Mouse (Mus musculus) liver, embryonic 14.5 days (tissue): ENCODE results near the gene Susd4. TPM values are rescaled to one million over a fixed set of nuclear protein-coding genes. Genes with fewer than 3 reads are reported as not detected.

Experiments used
- ATAC-seq: fragments of 200-750 bp; cut with Nextera tagmentation; 2 replicates; pipeline ENCODE4 v1.8.0; 2017; ENCODE audit warnings: moderate number of reproducible peaks, mild to moderate bottlenecking, moderate library complexity; ENCODE audit not compliant: insufficient read depth
- DNase-seq, 3 experiments: peaks; one replicate each; pipeline ENCODE4 v3.0.0-alpha.2; 2012 to 2013; ENCODE audit warnings: low read depth in 3 of 3, low spot score in 3 of 3
- H3K27ac ChIP-seq: fragments of 300-500 bp; sonication (generic); 2 replicates; pipeline ENCODE4 v1.5.1; 2014; ENCODE audit warnings: moderate library complexity, mild to moderate bottlenecking, control low read depth, inconsistent platforms
- H3K27me3 ChIP-seq: fragments of 300-500 bp; sonication (generic); 2 replicates; pipeline ENCODE4 v1.6.1; 2014; ENCODE audit warnings: mild to moderate bottlenecking, low read length, moderate library complexity; ENCODE audit not compliant: control insufficient read depth, insufficient read depth
- H3K36me3 ChIP-seq: fragments of 300-500 bp; sonication (generic); replicated peaks from 2 replicates; pipeline ENCODE4 v1.6.1; 2014; ENCODE audit warnings: low read depth; ENCODE audit not compliant: control insufficient read depth, insufficient read depth
- H3K4me1 ChIP-seq, 2 experiments: fragments of 200-500 bp in 1 of 2; fragments of 300-500 bp in 1 of 2; sonication (generic) in 1 of 2; replicated peaks; 2 replicates each; pipeline ENCODE4 v1.6.1; 2012 to 2014; ENCODE audit warnings: antibody characterized with exemption in 1 of 2, inconsistent platforms in 1 of 2, low read length in 1 of 2; ENCODE audit not compliant: control insufficient read depth in 2 of 2, insufficient read depth in 2 of 2
- H3K4me2 ChIP-seq: fragments of 300-500 bp; sonication (generic); 2 replicates; pipeline ENCODE4 v1.6.1; 2014; ENCODE audit warnings: low read depth, mild to moderate bottlenecking, control low read depth, moderate library complexity
- H3K4me3 ChIP-seq, 2 experiments: fragments of 200-500 bp in 1 of 2; fragments of 300-500 bp in 1 of 2; sonication (generic) in 1 of 2; 2 replicates each; pipeline ENCODE4 v1.5.1; 2012 to 2014; ENCODE audit warnings: low read depth in 2 of 2, low read length in 2 of 2, mild to moderate bottlenecking in 2 of 2, control low read depth in 1 of 2, inconsistent platforms in 1 of 2, moderate library complexity in 1 of 2; ENCODE audit not compliant: insufficient read depth in 1 of 2
- H3K9ac ChIP-seq: fragments of 300-500 bp; sonication (generic); replicated peaks from 2 replicates; pipeline ENCODE4 v1.6.1; 2014; ENCODE audit warnings: mild to moderate bottlenecking, control low read depth, moderate library complexity
- H3K9me3 ChIP-seq: fragments of 300-500 bp; sonication (generic); 2 replicates; pipeline ENCODE4 v1.6.1; 2016; ENCODE audit warnings: low read length, mixed read lengths; ENCODE audit not compliant: control insufficient read depth
- CTCF ChIP-seq: IDR thresholded peaks from 2 replicates; pipeline ENCODE4 v1.5.1; 2016; ENCODE audit warnings: antibody characterized with exemption, low read depth, control low read depth
- EP300 ChIP-seq: IDR thresholded peaks from 2 replicates; pipeline ENCODE4 v1.6.1; 2016; ENCODE audit warnings: antibody characterized with exemption, low read depth
- WGBS: fragments of 180-500 bp; shearing (Covaris S2); extraction: QIAGEN DNeasy Blood & Tissue Kit; methylation state at CpG from one replicate; pipeline ENCODE4 v1.1.7; 2014; ENCODE audit not compliant: insufficient replicate concordance; 5-methylcytosine and 5-hydroxymethylcytosine counted together
- polyA plus RNA-seq, 2 experiments: library from polyadenylated mRNA; depleted of rRNA in 1 of 2; stranded (reverse) in 1 of 2; unstranded in 1 of 2; fragments of >200 nt; fragmentation: Nextera tagmentation in 1 of 2; extraction: Ambion mirVana in 1 of 2; gene quantifications; 2 replicates each; pipeline versions ENCODE4 v1.2.1 to v1.2.3; 2012 to 2014

Susd4 gene
- polyA plus RNA-seq, 2 experiments = 0.60 to 0.74 TPM

DNA sequence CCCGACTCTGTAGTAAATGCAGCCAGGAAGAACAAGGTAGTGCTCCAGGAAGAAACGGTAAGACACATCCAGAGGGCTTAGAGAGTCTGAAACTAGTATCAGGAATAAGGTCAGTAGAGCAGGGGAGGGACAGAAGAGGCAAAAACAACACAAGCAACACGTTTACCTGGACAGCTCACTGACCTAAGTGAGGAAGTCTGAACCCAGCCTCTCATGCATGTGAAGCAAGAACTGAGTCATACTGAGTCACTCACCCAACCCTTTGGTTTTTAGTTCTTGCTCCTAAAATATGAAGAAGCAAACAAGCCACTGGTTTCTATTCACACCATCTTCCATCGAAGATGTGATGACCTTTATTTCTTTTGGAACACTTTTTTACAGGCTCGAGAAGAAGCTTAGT, 181.0 kb downstream of the Susd4 start:
- Histone ChIP-seq H3K27ac (no peak overlapping the region), H3K9me3 (no peaks in the 10 kb centered on the region)
- no peak for DNase-seq

DNA sequence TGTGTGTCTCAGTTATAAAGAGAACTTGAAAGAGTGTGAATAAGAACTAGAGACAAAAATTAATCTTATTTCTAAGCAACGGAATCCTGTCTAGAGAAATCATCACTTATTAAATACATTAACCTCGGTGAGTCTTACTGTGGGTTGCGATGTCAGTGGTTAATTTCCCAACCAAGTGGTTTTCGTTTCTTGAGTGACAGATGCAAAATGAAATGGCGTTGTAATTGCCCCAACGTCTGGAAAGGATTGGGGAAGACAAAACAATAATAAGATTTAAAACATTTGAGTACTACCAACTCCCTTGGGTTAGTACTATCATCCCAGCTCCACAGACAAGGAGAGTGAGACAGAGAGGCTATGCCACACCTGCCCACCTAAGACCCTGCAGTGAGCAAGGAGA, 181.9 kb downstream of the Susd4 start:
- Histone ChIP-seq H3K4me1 (no peaks in the 10 kb centered on the region), H3K9me3 (no peaks in the 10 kb centered on the region), H3K27me3 (no peaks in the 10 kb centered on the region), H3K4me2 (no peak overlapping the region), H3K4me3 (no peak overlapping the region), H3K27ac (no peak overlapping the region), H3K36me3 (no peaks in the 10 kb centered on the region), H3K9ac (no peak overlapping the region)
- ATAC-seq (no peak), DNase-seq (no peak)
- TF ChIP-seq CTCF (no peak), EP300 (no peak)
- WGBS = 60% methylated on average over 6 of the region's 6 CpGs

More for the DNA sequence above, 181.0 kb downstream of the Susd4 start:
- no peak for ATAC-seq
- Histone ChIP-seq H3K4me1 (no peaks in the 10 kb centered on the region), H3K4me3 (no peak overlapping the region), H3K4me2 (no peak overlapping the region), H3K27me3 (no peaks in the 10 kb centered on the region), H3K9ac (no peak overlapping the region), H3K36me3 (no peaks in the 10 kb centered on the region)
- TF ChIP-seq EP300 (no peak), CTCF (no peak)
- 40% methylated on average over 5 of the region's 5 CpGs for WGBS

Other genes starting within 250 kb of the Susd4 start
- 6.5 and 9.8 TPM in 2 replicates for gene Capn2, start 246.3 kb upstream of the Susd4 start, polyA plus RNA-seq (2012; rRNA removed)
- gene Capn2, start 246.3 kb upstream of the Susd4 start, polyA plus RNA-seq (2014; fragmentation: Nextera tagmentation; extraction: Ambion mirVana) = 13.6 and 16.4 TPM in 2 replicates
- gene Capn8, start 198.9 kb upstream of the Susd4 start, polyA plus RNA-seq (2012; rRNA removed) = 0.01 TPM in 1 of 2 replicates, not detected in the other
- not detected in 2 replicates for gene Capn8, start 198.9 kb upstream of the Susd4 start, polyA plus RNA-seq (2014; fragmentation: Nextera tagmentation; extraction: Ambion mirVana)
- not detected in 2 replicates for gene Ccdc185, start 14.7 kb upstream of the Susd4 start, polyA plus RNA-seq (2012; rRNA removed)
- gene Ccdc185, start 14.7 kb upstream of the Susd4 start, polyA plus RNA-seq (2014; fragmentation: Nextera tagmentation; extraction: Ambion mirVana) = not detected in 2 replicates
- 0.94 and 0.98 TPM in 2 replicates for gene Tlr5, start 190.9 kb downstream of the Susd4 start, polyA plus RNA-seq (2012; rRNA removed)
- 0.90 and 1.1 TPM in 2 replicates for gene Tlr5, start 190.9 kb downstream of the Susd4 start, polyA plus RNA-seq (2014; fragmentation: Nextera tagmentation; extraction: Ambion mirVana)